Mouse (Mus musculus): ENCODE measurements at regions not wholly inside any gene's neighbourhood (a gene's known extent, or its start where the extent isn't known, plus 50 kb on each side); places are given as distances from the start of the nearest gene placed in this dataset.

DNA sequence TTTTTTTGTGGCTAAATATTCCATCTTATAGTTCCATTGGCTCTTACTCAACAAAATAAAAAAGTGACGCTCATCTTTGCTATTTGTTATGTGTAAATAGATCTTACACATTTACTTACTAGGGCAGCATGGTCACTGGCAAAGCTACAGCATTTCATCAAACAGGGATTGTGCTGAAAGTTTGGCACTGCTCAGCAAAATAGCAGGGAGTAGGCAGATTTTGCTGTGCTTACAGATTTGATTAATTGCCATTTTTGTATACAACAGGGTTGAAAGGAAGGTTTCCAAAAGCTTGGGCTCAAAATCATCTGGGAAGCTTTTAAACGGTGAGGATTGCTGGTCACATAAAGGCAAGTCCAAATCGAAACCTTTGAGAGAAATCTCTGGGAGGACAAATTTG is 52.3 kb upstream of the B430305J03Rik start:
- TF ChIP-seq CTCF (IDR thresholded peaks at IDR 0.05; ENCODE audit: extremely low read depth, insufficient read depth, insufficient read length, insufficient replicate concordance): no peak
- no peak for TF ChIP-seq POLR2A (IDR thresholded peaks at IDR 0.05; ENCODE audit: low read depth, low read length)

All from spleen, adult 2 months (tissue).